Mouse (Mus musculus) hindlimb bud, embryonic 11.5 days (tissue): Measurements from ENCODE around the gene Alg12.
"Not testable (repeated sequence)": the region's sequence is repeated elsewhere in the genome, so short reads cannot be mapped to it uniquely, and the experiment has no call there.

ENCODE experiments used
- DNase-seq: peaks from one replicate; pipeline ENCODE4 v3.0.0-alpha.2; 2012; ENCODE audit warnings: low read depth, low spot score; ENCODE audit errors: extremely low spot score

Gene Alg12

DNA sequence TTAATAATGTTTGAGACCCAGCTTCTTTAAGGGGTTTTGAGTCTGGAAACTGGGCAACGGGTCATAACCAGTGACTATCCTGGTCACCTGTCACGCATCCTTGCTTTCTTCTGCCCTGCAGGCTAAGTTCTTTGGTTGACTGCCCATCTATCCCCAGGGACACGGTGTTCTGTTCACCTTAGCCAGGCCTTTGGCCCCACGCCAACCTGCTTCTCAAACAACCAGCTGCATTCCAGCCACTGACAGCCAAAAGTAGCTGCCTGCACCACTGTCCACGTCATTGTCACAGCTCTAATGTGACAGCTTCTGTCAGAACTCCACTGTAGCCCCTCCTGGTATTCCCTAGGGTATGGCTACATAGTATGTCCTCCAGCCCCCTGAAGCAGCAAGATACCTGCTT lies 12.4 kb upstream of the Alg12 start:
- DNase-seq = no peak

DNA sequence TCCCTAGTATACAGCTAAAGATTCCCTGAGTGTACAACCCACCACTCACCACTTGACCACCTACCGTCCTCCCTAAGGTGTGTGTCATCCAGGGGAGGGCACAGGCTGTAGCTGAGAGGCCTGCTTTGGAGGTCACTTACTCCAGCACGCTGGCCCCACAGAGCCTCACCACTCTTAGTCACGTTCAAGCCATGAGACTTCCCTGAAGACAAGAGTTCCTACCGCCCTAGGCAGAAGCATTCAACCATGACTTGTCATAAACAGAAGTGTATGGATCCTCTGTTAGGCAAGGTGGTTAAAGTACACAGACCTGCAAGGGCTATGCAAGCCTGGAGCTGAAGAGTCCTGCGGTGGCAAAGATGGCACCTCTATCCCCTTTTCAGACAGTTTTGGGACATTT lies 11.6 kb upstream of the Alg12 start:
- no peak for DNase-seq

DNA sequence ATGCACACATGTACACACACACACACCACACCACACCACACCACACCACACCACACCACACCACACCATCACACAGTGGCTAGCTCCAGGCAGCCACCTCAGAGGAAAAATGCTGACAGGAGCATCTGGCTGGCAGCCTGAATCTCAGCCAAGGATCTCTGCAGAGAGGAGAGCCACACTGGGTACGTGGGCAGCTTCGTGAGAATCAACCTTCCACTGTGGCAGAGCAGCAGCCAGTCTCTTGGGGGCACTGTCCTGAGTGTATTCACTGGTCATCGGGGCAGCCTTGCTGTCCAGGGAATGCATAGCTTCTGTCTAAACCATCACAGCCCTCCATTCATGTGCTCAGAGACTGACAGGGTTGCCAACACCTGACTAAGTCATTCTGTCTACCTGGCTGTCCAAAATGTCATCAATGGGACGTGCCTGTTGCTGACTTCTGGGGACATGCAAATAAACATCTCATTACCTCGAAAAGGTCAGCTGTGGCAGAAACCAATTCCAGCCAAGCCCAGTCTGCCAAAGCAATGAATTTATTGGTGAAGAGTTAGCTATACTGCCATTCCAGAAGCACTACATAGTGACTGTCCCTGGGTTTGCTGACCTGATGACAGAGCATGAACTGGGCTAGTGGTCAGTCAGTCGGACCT lies 10.8 kb upstream of the Alg12 start:
- DNase-seq = no peak

DNA sequence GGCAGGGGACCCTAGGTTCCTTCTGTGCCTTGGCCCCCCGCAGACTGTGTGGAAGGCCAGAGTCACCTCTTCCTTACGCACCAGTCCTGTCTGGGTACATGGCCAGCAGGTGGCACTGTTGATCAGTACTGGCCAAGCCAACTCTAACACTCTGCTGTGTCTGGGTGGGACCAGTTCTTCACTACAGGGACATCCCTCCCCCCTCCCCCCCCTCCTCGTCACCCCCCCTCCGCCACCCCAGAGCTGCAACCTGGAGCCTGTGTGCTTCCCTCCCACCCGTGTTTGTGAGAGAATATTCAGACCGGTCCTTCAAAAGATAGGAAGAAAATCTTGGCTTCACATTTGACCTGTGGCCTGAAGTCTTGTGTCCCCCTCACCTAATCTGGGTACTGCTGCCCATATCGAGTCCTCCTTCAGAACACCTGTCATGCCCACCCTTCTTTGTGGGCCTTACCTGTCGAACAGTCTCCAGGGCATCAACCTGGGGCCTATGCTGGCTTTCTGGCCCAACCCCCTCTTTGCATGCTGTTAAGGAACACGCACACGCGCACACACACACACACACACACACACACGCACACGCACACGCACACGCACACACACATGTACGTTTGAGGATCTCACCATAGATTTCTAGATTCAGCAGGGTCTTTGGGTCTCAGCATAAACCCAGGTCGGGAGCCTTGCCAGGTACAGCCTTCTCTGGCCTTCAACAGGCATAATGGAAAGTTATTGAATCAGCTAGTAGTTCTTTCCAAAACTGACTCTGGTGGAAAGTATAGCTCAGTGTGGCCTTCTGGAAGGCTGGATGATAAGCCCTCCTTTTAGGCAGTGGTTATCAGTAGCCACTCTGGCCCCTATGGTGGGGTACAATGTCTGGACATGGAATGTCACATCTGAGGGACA lies 9.9 kb upstream of the Alg12 start:
- peak; percentile 70 for DNase-seq

DNA sequence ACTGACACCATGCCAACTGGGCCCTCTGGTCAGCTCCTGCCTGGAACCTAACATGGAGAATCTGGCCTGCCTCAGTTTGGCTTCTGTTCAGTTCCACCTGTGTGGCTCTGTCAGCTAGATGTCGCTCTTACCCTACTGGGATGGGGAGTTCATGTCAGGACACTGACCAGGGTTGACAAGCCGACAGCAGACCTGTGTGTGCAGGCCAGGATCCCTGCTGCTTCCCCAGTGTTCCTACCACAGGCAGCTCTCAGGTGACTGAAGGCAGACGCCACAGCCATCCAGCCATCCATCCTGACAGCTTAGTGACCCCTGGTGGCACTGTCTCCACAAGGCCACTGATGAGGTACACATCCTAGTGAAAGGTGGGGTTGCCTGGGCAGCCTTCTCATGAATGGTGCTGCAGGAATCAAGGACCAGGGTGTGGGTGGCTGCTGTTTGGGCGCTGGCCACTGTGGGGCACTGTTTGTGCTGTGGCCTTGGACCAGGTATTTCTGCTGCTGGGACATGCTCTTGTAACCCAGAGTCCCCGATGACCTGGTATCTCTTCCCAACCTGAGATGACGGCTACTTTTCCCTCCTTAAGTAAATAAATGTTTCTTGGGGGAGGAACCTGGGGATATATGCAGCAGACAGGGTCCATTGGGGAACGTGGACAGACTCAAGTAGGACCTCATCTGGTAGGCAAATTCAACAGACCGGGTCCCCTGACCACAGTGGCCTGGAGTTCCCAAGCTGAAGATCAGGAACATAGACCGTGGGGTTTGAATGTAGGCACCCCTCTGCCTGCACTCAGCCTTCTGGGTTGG lies 9.1 kb upstream of the Alg12 start:
- peak; percentile 22 for DNase-seq

DNA sequence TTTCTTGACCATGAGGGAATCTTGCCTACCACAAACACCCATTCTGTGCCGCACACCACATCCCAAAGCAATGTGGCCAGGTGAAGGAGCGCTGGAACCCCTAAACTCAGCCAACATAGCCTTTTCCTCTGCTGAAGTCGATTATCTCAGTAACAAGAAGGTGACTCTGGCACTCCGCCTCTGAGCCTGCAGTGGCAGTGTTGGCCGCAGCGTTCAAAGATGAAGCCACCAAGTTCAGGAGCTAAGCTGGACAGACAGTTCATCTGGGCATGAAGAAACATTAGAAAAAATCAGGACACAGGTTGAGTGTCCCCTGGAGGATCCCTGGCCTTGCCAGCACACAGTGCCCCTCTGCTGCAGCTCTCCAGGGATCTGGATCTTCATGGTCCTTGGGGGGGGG lies 8.3 kb upstream of the Alg12 start:
- DNase-seq = no peak

DNA sequence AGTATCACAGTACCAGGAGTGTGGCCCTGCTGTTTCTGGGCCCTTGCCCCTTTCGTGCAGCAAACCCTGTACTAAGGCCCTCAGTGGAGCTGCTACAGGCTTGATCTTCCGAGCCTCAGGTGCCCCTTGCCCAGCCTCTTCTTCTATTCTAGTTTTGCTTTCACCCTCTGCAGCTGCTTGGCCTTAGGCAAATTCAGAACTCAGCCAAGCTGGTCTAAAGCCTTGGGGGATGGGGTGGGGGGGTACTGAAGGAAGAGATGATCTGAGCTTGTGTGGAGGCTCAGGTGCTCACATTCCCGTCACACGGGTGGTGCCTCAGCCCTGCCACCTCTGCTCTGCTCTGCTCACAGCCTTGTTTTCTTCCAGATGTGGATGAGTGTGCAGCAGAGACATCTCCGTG lies 4.3 kb upstream of the Alg12 start:
- no peak for DNase-seq

DNA sequence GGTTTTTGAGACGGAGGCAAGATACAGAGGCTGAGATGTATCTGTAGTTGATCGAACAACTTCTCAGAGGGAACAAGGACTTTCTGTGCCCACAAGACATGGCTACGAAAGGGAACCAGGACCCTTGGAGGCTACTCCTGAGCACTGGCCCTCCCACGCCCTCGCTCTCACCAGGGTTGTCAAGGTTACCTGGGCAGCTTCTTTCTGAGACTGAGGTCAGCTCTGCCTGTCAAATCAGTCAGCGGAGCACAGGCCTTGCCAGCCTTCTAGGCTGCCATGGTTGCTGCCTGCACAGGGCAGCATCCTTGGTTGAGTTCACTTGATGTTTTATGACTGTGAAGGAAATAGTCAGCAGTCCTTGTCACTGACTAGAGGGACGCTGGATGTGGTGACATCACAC lies 3.4 kb upstream of the Alg12 start:
- DNase-seq = no peak

DNA sequence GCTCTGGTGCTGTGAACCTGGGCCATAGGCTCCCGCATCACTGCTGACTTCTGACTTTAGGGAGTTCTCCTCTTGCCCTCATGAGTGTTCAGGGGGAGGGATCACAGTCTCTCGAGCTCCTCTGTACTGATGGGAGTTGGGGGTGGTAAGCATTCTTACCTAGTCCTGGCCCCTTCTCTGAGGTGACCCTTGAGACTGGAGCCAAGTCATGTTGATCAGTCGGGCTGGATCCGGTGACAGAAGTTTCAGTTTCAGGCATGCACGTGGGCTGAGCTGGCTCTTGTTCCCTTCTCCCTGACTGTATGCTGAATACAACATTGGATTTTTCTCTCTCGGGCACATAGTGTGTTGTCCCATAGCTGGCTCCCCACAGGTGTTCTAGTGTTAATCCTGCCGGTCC lies 2.3 kb upstream of the Alg12 start:
- no peak for DNase-seq

DNA sequence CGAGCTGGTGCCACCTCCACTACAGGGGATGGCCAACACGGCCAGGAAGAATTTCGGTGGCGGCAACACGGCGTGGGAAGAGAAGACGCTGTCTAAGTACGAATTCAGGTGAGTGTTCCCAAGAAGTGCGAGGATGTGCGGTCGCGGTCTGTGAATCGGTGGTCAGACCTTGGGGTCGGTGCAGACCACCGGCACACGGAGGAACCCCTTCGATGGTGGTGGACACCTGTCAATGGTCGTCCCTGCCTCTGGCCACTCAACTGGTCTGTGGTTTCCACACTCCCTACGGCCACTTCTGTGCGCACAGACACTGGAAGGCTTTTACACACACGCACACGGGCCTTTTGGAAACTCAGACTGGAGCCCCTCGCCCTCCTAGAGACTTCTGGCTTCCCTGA lies 787 bp upstream of the Alg12 start:
- DNase-seq = no peak

DNA sequence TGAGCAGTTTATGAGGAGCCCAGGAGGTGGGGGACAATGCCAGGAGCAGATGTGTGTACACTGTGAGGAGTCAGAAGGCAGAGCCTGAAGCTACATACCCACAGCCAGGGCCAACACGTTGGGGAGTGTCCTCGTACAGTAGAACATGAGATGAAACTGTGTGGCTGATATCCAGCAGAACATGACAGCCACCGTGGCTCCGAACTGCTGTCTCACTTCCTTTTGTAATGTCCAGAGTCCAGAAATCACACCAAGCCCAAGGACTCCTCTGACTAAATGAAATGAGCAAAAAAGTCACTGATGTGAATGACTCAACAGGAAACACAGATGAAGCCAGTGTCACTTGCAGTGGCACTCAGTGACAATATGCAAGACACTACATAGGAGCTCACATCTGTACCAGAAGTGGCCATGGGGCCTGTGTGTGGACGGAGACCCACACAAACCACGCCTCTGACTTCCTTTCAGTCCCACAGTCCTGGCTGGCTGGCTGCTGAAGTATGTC lies 3.9 kb downstream of the Alg12 start:
- DNase-seq = no peak

DNA sequence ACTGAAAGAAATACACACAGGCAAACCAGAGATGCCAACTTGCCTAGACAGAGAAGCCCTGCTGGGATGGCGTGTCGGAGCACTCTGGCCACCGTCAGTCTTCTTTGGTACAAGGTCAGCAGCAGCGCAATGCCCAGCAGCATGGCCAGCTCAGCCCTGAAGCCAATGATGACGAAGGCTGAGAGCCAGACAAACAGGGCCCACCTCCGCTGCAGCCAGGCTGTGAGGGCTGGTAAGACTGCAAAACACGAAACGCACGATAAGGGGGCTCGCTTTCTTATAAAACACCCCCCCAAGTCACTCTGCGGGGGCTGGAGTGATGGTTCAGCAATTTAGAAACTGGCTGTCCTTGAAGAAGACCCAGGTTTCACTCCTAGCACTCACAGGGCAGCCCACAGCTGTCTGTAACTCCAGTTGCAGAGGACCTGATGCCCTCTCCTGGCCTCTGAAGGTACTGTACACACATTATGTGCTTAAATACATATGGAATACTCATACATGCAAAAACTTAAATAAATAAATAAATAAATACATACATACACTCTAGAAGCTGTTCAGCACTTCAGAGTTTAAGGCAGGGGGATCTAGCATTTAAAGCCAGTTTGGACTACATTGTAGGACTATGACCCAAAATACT lies 4.6 kb downstream of the Alg12 start:
- no peak for DNase-seq

DNA sequence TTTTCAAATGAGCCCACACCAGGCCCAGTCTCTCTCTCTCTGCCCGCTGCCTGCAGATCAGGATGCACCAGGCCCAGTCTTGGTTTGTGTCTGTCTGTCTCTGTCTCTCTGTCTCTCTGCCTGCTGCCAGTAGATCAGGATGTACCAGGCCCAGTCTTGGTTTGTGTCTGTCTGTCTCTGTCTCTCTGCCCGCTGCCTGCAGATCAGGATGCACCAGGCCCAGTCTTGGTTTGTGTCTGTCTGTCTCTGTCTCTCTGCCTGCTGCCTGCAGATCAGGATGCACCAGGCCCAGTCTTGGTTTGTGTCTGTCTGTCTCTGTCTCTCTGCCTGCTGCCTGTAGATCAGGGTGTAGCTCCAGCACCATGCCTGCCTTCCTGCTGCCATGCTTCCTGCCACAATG lies 5.2 kb downstream of the Alg12 start:
- DNase-seq = not testable (repeated sequence)

DNA sequence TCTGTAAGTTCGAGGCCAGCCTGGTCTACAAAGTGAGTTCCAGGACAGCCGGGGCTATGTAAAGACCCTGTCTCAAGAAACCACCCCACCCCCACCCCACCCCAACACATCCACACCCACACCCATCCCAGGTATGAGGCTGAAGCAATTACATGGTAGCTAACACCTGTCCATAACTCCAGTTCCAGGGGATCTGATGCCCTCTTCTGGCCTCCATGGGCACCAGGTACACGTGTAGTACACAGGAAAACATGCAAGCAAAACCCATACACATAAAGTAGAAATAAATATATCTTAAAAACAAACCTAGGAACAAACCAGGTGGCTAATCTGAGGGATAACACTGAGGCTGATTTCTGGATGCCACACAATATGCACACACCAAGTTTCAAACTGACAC lies 5.9 kb downstream of the Alg12 start:
- DNase-seq = no peak

DNA sequence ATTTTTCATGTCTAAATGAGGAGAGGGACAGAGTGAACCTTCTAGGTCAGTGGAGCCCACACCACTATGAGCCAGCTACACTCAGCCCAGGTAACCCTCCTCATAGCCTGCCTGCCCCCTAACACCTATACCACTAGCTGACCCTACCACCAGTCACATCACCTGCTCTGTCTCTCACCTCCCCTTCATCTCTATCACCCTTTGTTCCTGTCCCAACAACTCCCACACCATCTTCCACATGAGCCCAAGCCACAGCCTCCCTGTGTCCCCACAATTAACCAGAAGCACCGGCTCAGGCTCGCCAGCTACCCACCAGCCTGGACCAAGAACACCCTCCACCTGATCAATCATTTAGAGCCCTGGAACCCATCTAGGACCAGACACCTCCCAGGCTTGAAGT lies 8.7 kb downstream of the Alg12 start:
- no peak for DNase-seq

DNA sequence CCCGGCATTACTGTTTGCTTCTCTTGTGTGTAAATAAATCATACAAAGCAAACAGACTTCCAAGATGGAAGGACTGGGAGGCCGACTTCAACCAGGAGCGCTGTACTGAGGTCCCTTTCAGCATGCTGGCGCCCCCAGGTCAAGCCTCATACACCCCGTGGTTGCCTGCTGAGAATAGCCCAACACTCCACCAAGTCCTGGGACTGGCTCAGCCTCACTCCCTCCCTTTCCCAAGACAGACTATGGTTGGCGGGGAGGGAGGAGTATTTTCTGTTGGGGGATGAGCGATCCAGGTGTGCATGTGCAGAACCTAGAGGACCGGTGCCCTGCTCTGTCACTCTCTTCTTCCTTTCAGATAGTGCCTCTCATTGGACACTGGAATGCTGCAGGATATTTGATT lies 11.0 kb downstream of the Alg12 start:
- DNase-seq = no peak

DNA sequence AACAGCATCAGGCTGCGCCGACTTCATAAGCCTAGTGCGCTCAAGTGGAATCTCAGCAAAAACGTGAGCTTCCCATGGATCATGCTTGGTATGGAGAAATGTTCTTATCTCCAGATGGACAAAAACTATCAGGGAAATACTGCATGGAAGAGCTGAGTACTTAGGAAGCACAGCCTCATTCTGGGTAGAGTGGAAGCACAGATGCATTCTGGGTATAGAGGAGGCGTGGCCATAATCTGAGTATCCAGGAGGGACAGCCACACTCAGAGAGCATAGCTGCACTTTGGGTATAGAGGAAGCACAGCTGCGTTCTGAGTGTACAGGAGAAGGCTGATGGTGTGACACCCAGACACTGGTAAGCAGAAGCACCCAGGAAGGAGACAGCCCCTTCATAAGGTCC lies 16.8 kb downstream of the Alg12 start:
- no peak for DNase-seq

DNA sequence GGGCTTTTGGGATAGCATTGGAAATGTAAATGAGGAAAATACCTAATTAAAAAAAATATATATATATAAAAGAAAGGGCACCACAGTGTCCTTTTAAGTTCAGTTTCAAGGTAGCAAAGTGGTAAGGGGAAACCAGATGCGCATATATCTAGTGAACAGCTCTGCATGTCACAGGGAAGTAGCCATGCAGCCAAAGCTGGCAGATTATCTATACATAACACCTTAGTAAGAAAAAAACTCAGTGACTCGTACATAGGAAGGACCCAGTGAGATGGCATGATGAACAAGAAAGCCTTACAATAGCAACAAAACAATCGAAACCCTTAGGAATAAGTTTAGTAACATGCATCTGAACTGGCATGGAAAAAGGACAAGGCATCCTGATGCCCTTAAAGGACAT lies 17.2 kb downstream of the Alg12 start:
- DNase-seq = no peak

DNA sequence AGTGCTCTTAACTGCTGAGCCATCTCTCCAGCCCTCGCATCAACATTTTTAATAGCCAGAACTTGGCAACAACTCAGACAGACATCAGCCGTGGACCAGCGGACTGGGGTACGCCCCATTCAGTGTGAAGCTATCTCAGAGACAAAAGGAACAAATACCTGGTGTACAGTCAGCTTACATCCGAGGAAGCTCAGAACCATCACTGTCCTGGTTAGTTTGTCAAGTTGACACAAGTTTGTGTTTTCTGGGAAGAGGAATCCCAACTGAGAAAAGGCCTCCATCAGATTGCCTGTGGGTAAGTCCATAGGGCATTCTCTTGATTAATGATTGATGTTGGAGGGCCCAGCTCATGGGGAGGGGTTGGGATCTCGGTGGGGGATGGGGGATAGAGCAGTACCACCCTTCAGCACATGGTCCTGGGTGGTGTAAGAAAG lies 18.2 kb downstream of the Alg12 start:
- DNase-seq = no peak

DNA sequence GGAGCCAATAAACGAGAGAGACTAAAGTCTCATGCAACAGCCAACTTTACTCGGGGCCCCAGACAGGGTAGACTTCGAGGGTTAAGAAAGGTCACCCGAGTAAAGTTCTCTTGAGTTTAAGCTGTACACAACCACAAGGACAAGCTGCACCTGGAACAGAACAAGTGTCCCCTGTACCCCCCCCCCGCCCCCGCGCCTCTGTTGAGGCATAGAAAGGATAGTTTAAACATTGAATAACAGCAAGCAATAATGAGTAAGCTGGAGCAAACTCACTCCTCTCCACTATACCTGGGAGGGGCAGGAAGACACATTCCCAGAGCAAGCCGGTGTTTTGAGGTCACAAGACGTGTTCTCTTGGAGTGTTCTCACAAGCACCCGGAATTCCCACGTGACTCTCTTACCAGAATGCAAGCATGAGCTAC lies 19.2 kb downstream of the Alg12 start:
- DNase-seq = no peak

DNA sequence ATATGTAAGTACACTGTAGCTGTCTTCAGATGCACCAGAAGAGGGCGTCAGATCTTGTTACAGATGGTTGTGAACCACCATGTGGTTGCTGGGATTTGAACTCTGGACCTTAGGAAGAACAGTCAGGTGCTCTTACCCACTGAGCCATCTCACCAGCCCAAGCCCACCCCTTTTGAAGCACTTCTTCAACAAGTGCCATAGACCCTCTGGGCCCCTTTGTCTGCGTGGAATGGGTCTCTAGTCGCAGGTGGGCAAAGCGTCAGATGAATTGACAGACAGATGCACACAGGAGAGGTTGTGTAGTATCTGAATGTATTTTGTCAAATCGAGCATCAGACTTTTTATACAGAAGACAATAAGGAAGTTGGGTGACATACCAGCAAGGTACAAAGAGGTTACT lies 24.4 kb downstream of the Alg12 start:
- not testable (repeated sequence) for DNase-seq
